Mouse (Mus musculus): ENCODE results near the gene Gm5901.
"Not testable (repeated sequence)": the region's sequence is repeated elsewhere in the genome, so short reads cannot be mapped to it uniquely, and the experiment has no call there.

The Gm5901 gene

GRCm38 (mm10) chr7:105374866-105375265, at the start of gene Gm5901:
TSS of gene Gm5901 (plus strand) at chr7:105375038.
- no peak for DNase-seq (ENCODE audit: low spot score in 2 of 2)

GRCm38 (mm10) chr7:105325302-105325701, 49.5 kb upstream of the Gm5901 start:
- no peak for DNase-seq (ENCODE audit: low spot score in 2 of 2)

- DNase-seq (ENCODE audit: low spot score in 2 of 2) = no peak
These were observed 40.8 kb upstream of the Gm5901 start, which contains the start of gene Olfr690 for GRCm38 (mm10) chr7:105334004-105334403. TSS of gene Olfr690 (minus strand) at chr7:105334104.

GRCm38 (mm10) chr7:105342170-105342569, 32.7 kb upstream of the Gm5901 start, which contains the start of gene Olfr691:
TSS of gene Olfr691 (minus strand) at chr7:105342270.
- DNase-seq (ENCODE audit: low spot score in 2 of 2) = no peak

GRCm38 (mm10) chr7:105342752-105343151, 32.1 kb upstream of the Gm5901 start:
- DNase-seq (ENCODE audit: low spot score in 2 of 2) = no peak

- DNase-seq (ENCODE audit: low spot score in 2 of 2) = not testable (repeated sequence)
These were observed 18.8 kb upstream of the Gm5901 start for GRCm38 (mm10) chr7:105356064-105356463.

- DNase-seq (ENCODE audit: low spot score in 2 of 2) = not testable (repeated sequence)
These were observed 18.4 kb upstream of the Gm5901 start for GRCm38 (mm10) chr7:105356487-105356886.

GRCm38 (mm10) chr7:105361713-105362112, 13.1 kb upstream of the Gm5901 start:
- no peak for DNase-seq (ENCODE audit: low spot score in 2 of 2)

GRCm38 (mm10) chr7:105367268-105367667, 7.6 kb upstream of the Gm5901 start:
- no peak for DNase-seq (ENCODE audit: low spot score in 2 of 2)

GRCm38 (mm10) chr7:105367930-105368329, 6.9 kb upstream of the Gm5901 start, which contains the start of gene Olfr692:
TSS of gene Olfr692 (plus strand) at chr7:105368230.
- no peak for DNase-seq (ENCODE audit: low spot score in 2 of 2)

- no peak for DNase-seq (ENCODE audit: low spot score in 2 of 2)
These were observed 6.3 kb upstream of the Gm5901 start for GRCm38 (mm10) chr7:105368521-105368920.

- DNase-seq (ENCODE audit: low spot score in 2 of 2) = no peak
These were observed 1.9 kb upstream of the Gm5901 start for GRCm38 (mm10) chr7:105372912-105373311.

GRCm38 (mm10) chr7:105373509-105373908, 1.3 kb upstream of the Gm5901 start:
- no peak for DNase-seq (ENCODE audit: low spot score in 2 of 2)

GRCm38 (mm10) chr7:105373976-105374375, 862 bp upstream of the Gm5901 start:
- DNase-seq (ENCODE audit: low spot score in 2 of 2) = no peak

GRCm38 (mm10) chr7:105380329-105380728, 5.5 kb downstream of the Gm5901 start:
- DNase-seq (ENCODE audit: low spot score in 2 of 2) = no peak

GRCm38 (mm10) chr7:105387696-105388095, 12.9 kb downstream of the Gm5901 start:
- no peak for DNase-seq (ENCODE audit: low spot score in 2 of 2)

GRCm38 (mm10) chr7:105390236-105390635, 15.4 kb downstream of the Gm5901 start:
- DNase-seq (ENCODE audit: low spot score in 2 of 2) = no peak

GRCm38 (mm10) chr7:105394606-105395005, 19.8 kb downstream of the Gm5901 start:
- DNase-seq (ENCODE audit: low spot score in 2 of 2) = no peak

- DNase-seq (ENCODE audit: low spot score in 2 of 2) = no peak
These were observed 20.4 kb downstream of the Gm5901 start for GRCm38 (mm10) chr7:105395131-105395820.

- no peak for DNase-seq (ENCODE audit: low spot score in 2 of 2)
These were observed 21.3 kb downstream of the Gm5901 start for GRCm38 (mm10) chr7:105396126-105396525.

- DNase-seq (ENCODE audit: low spot score in 2 of 2) = no peak
These were observed 24.5 kb downstream of the Gm5901 start for GRCm38 (mm10) chr7:105399058-105399934.

GRCm38 (mm10) chr7:105399935-105400624, 25.2 kb downstream of the Gm5901 start, which contains the start of gene Fam160a2:
TSS of gene Fam160a2 (minus strand) at chr7:105400054.
- peak; percentile 99 to 100 for DNase-seq (ENCODE audit: low spot score in 2 of 2)
